In genomic region chr12:80162448-80162847, GRCm38 (mm10) we compare ENCODE assay signal across 23 mouse cellular contexts. TPM values are rescaled to one million over a fixed set of nuclear protein-coding genes. Genes with fewer than 3 reads are reported as not detected.
A peak's percentile ranks its signal among the peaks of the same experiment; 100 is the strongest.
DNase-seq lines count a peak whose midpoint lies in the region; TF ChIP-seq lines count a peak whose summit lies in the region.
"Had no signal": no experiment of that assay in that cellular context is flagged by ENCODE, and none has a peak within 500 bp of the region (broad histone marks: within the 10 kb centered on the region; RNA-seq: fewer than 3 reads in every experiment).

No protein-coding gene starts in this region.

- H3K4me3 ChIP-seq in gastrocnemius, adult 2 months: no peak overlapping the region
- H3K4me3 ChIP-seq in layer of hippocampus, adult 2 months: no peak overlapping the region
- no peak overlapping the region for H3K4me3 ChIP-seq in MEL (ENCODE audit: control insufficient read depth in 1 of 2, insufficient read depth in 1 of 2, low read depth in 2 of 2, low read length in 2 of 2)
- H3K4me3 ChIP-seq: embryonic facial prominence, embryonic 13.5 days; erythroblast, embryonic 14.5 days; forebrain, embryonic 13.5 days; heart, embryonic 12.5 days; hindbrain, embryonic 12.5 days had no signal

- H3K36me3 ChIP-seq in MEL (ENCODE audit: control insufficient read depth in 1 of 2, insufficient read depth in 2 of 2, low read length in 2 of 2): peaks cover 0 to 3% of the 10 kb centered on the region in 2 experiments; a peak in 2 of 4 replicates
- H3K36me3 ChIP-seq: hindbrain, embryonic 12.5 days had no signal

- H3K79me2 ChIP-seq in MEL (ENCODE audit: control insufficient read depth, insufficient read depth, low read length, poor library complexity): no peaks in the 10 kb centered on the region

- TF ChIP-seq EP300 in MEL (IDR thresholded peaks at IDR 0.05; ENCODE audit: low read depth in 1 of 2, low read length in 2 of 2): no peak

- DNase-seq in gastrocnemius, adult 2 months: no peak
- DNase-seq in gastrocnemius, adult 8-10 months (ENCODE audit: low spot score in 2 of 2): no peak
- no peak for DNase-seq in layer of hippocampus, adult 2 months (ENCODE audit: low spot score in 2 of 2)
- no peak for DNase-seq in layer of hippocampus, postnatal 36 days
- DNase-seq in 416B (ENCODE audit: low read depth): peak; percentile 28
- peak; percentile 50 for DNase-seq in MEL (ENCODE audit: low read depth, low spot score)
- no peak for DNase-seq in spleen, postnatal 10 days (ENCODE audit: low spot score in 2 of 2)
- DNase-seq in adipocyte (ENCODE audit: low spot score): no peak
- DNase-seq: cerebellum, adult 11-12 months; cerebellum, postnatal 36 days; embryo, embryonic 11 days; gastrocnemius, postnatal 10 days; heart, postnatal 10 days; kidney, adult 9 months; kidney, postnatal 36 days; lung, adult 2 months; lung, postnatal 4 days; thymus, postnatal 36 days had no signal

- H3K27me3 ChIP-seq in MEL (ENCODE audit: control insufficient read depth in 1 of 2, insufficient read depth in 2 of 2, low read length in 2 of 2): no peaks in the 10 kb centered on the region
- H3K27me3 ChIP-seq: embryonic facial prominence, embryonic 13.5 days; forebrain, embryonic 13.5 days; heart, embryonic 12.5 days; hindbrain, embryonic 12.5 days had no signal

- peak; percentile 14; the same call in 1 of the 2 replicates for TF ChIP-seq CTCF in gastrocnemius, adult 2 months (IDR thresholded peaks at IDR 0.05)
- TF ChIP-seq CTCF in layer of hippocampus, adult 2 months (conservative IDR thresholded peaks at IDR 0.05): peak; percentile 61
- peak; percentile 37 to 54 (median 49) for TF ChIP-seq CTCF in MEL (IDR thresholded peaks at IDR 0.05 in 2 of 3, conservative IDR thresholded peaks at IDR 0.05 in 1 of 3; ENCODE audit: control insufficient read depth in 1 of 3, insufficient read depth in 1 of 3, low read depth in 2 of 3, low read length in 3 of 3, poor library complexity in 1 of 3, severe bottlenecking in 1 of 3)

- TF ChIP-seq RAD21 in MEL (IDR thresholded peaks at IDR 0.05; ENCODE audit: low read depth, low read length): peak; percentile 30

- no peaks in the 10 kb centered on the region for H3K9me3 ChIP-seq in MEL (replicated peaks; ENCODE audit: insufficient read depth, low read length)
- H3K9me3 ChIP-seq: embryonic facial prominence, embryonic 13.5 days; forebrain, embryonic 13.5 days; heart, embryonic 12.5 days; hindbrain, embryonic 12.5 days had no signal

- TF ChIP-seq POLR2A in MEL (IDR thresholded peaks at IDR 0.05; ENCODE audit: control insufficient read depth in 1 of 2, insufficient read depth in 1 of 2, low read depth in 1 of 2, low read length in 2 of 2, poor library complexity in 1 of 2): no peak

- no peak overlapping the region for H3K9ac ChIP-seq in MEL (ENCODE audit: control insufficient read depth, low read depth, low read length, poor library complexity, severe bottlenecking)
- H3K9ac ChIP-seq: embryonic facial prominence, embryonic 13.5 days; forebrain, embryonic 13.5 days; heart, embryonic 12.5 days; hindbrain, embryonic 12.5 days had no signal

- H3K27ac ChIP-seq in gastrocnemius, adult 2 months: no peak overlapping the region
- no peak overlapping the region for H3K27ac ChIP-seq in layer of hippocampus, adult 2 months
- H3K27ac ChIP-seq in MEL (ENCODE audit: control insufficient read depth, low read depth, low read length): no peak overlapping the region
- H3K27ac ChIP-seq: embryonic facial prominence, embryonic 13.5 days; forebrain, embryonic 13.5 days; hindbrain, embryonic 12.5 days had no signal

- H3K4me1 ChIP-seq in MEL (ENCODE audit: control insufficient read depth in 1 of 2, insufficient read depth in 2 of 2, low read length in 2 of 2): peaks cover 8 to 10% of the 10 kb centered on the region in 2 experiments
- H3K4me1 ChIP-seq: hindbrain, embryonic 12.5 days had no signal

- intact Hi-C loops in gastrocnemius, adult 2 months (cut with DNase I): no loop called here

TF ChIP-seq in MEL, 35 proteins besides CTCF, POLR2A, EP300 and RAD21:
- no peak for TF ChIP-seq MYC (IDR thresholded peaks at IDR 0.05; ENCODE audit: low read depth, low read length)
- TF ChIP-seq ZNF384 (IDR thresholded peaks at IDR 0.05; ENCODE audit: low read depth, low read length): no peak
- TF ChIP-seq SMC3 (IDR thresholded peaks at IDR 0.05; ENCODE audit: low read depth, low read length): peak; percentile 27
- no peak for TF ChIP-seq TCF12 (IDR thresholded peaks at IDR 0.05; ENCODE audit: low read depth, low read length)
- TF ChIP-seq E2F4 (IDR thresholded peaks at IDR 0.05; ENCODE audit: borderline replicate concordance, low read depth, low read length): no peak
- TF ChIP-seq MYB (IDR thresholded peaks at IDR 0.05; ENCODE audit: low read depth, low read length): no peak

RNA-seq across cellular contexts. Expression of gene Zfp36l1, which starts 49.6 kb away (rescaled TPM):
- total RNA-seq in gastrocnemius, adult 2 months (2021): 10 to 100 TPM; 25.7 to 46.6 TPM
- total RNA-seq in gastrocnemius, adult 8-10 months (2022): 10 to 100 TPM; 25.2 to 28.9 (median 27.2) TPM
- 10 to 100 TPM; 35.2 to 39.4 TPM for total RNA-seq in layer of hippocampus, adult 2 months (2021)
- 10 to 100 TPM; 32.1 to 39.1 TPM for total RNA-seq in layer of hippocampus, postnatal 36 days (2021)
- 1.2 and 1.5 TPM in 2 replicates for total RNA-seq in MEL (2012; rRNA removed)
- 10 to 100 TPM in 1 of 2 experiments, not detected in 1; 22.5 TPM for polyA plus RNA-seq in MEL (2012; ENCODE audit: insufficient read depth in 1 of 2, insufficient read length in 2 of 2, low read depth in 1 of 2, low replicate concordance in 2 of 2, missing spikeins in 1 of 2)

Comparison
In these comparisons a context has a peak if more than half of its experiments do, and no peak if none do; other contexts are left out.
1. DNase-seq: peak in 416B (single experiment) and MEL (single experiment); none in gastrocnemius, adult 2 months (single experiment), gastrocnemius, adult 8-10 months (0 of 2), layer of hippocampus, adult 2 months (0 of 2), layer of hippocampus, postnatal 36 days (0 of 2), spleen, postnatal 10 days (0 of 2) and adipocyte (single experiment).
2. RNA of gene Zfp36l1, which starts 49.6 kb away (total RNA-seq): 25.7 to 46.6 TPM in gastrocnemius, adult 2 months, 35.2 to 39.4 TPM in layer of hippocampus, adult 2 months, 32.1 to 39.1 TPM in layer of hippocampus, postnatal 36 days and 25.2 to 28.9 TPM in gastrocnemius, adult 8-10 months; 1.2 to 1.5 TPM in MEL; every median in the first group is over 10 times any median in the second.
3. Peak in every context shown above with its lines, with median percentiles within 50 percentile points of each other: CTCF ChIP-seq.